Mouse (Mus musculus): ENCODE data around the gene Dhh.

GRCm38 (mm10) chr15:98846140-98846539 is 52.2 kb downstream of the Dhh start:
- TF ChIP-seq CTCF (IDR thresholded peaks at IDR 0.05; ENCODE audit: low read depth): no peak
- no peak for TF ChIP-seq EP300 (IDR thresholded peaks at IDR 0.05; ENCODE audit: low read depth)

All from heart, postnatal 0 days (tissue).